Mouse (Mus musculus) liver, adult 2 months (tissue): ENCODE measurements around the gene Rapsn.

ENCODE experiments used
- CTCF ChIP-seq: fragments of 200-500 bp; IDR thresholded peaks from 2 replicates; pipeline ENCODE4 v1.5.1; 2011; ENCODE audit warnings: low read depth, low read length, control low read depth
- POLR2A ChIP-seq: fragments of 200-500 bp; IDR thresholded peaks from 2 replicates; pipeline ENCODE4 v1.6.1; 2011; ENCODE audit warnings: low read length, control low read depth; ENCODE audit not compliant: insufficient read depth; ENCODE audit errors: extremely low read depth

DNA sequence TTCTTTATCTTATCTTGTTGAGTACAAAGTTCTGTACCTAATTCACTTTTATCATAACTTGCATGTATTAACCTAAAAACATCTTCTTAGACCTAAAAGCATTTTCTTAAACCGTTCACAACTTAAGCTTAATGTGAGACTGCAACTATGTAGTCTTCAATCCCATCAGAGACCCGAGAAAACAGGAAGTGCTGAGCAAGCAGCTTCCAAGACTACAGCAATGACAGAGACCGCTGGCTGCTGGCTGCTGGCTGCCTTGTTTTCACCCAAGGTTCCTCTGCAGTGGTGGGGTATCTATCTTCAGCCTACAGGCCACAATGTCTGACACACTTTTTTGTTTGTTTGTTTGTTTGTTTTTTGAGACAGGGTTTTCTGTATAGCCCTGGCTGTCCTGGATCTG is 16.5 kb downstream of the Rapsn start:
- TF ChIP-seq POLR2A (no peak), CTCF (no peak)
